Mouse (Mus musculus) hindbrain, postnatal 0 days (tissue): ENCODE results near the gene Crtam. TPM values are rescaled to one million over a fixed set of nuclear protein-coding genes. Genes with fewer than 3 reads are reported as not detected.

Experiments
- ATAC-seq: fragments of 200-750 bp; cut with Nextera tagmentation; 2 replicates; pipeline ENCODE4 v1.8.0; 2017; ENCODE audit warnings: mild to moderate bottlenecking, moderate TSS enrichment, moderate library complexity
- DNase-seq: peaks from one replicate; pipeline ENCODE4 v3.0.0-alpha.2; 2015; ENCODE audit warnings: low spot score
- H3K27ac ChIP-seq: fragments of 300-500 bp; sonication (generic); 2 replicates; pipeline ENCODE4 v1.5.1; 2014; ENCODE audit warnings: mild to moderate bottlenecking
- H3K27me3 ChIP-seq: fragments of 300-500 bp; sonication (generic); 2 replicates; pipeline ENCODE4 v1.6.1; 2014; ENCODE audit warnings: low read length, mixed read lengths; ENCODE audit not compliant: insufficient read depth
- H3K36me3 ChIP-seq: fragments of 300-500 bp; sonication (generic); 2 replicates; pipeline ENCODE4 v1.6.1; 2014; ENCODE audit warnings: low read length, mixed read lengths; ENCODE audit not compliant: insufficient read depth
- H3K4me1 ChIP-seq: fragments of 300-500 bp; sonication (generic); 2 replicates; pipeline ENCODE4 v1.6.1; 2014; ENCODE audit warnings: antibody characterized with exemption, low read length, mixed read lengths; ENCODE audit not compliant: insufficient read depth
- H3K4me2 ChIP-seq: fragments of 300-500 bp; sonication (generic); 2 replicates; pipeline ENCODE4 v1.6.1; 2014; ENCODE audit warnings: low read depth, mild to moderate bottlenecking, low read length, moderate library complexity, mixed read lengths
- H3K4me3 ChIP-seq: fragments of 300-500 bp; sonication (generic); 2 replicates; pipeline ENCODE4 v1.5.1; 2014; ENCODE audit warnings: low read length
- H3K9ac ChIP-seq: fragments of 300-500 bp; sonication (generic); replicated peaks from 2 replicates; pipeline ENCODE4 v1.6.1; 2014; ENCODE audit warnings: mild to moderate bottlenecking, low read length, moderate library complexity, mixed read lengths
- H3K9me3 ChIP-seq: fragments of 300-500 bp; sonication (generic); 2 replicates; pipeline ENCODE4 v1.6.1; 2016; ENCODE audit warnings: low read length, mixed read lengths
- CTCF ChIP-seq: IDR thresholded peaks from 2 replicates; pipeline ENCODE4 v1.5.1; 2016; ENCODE audit warnings: antibody characterized with exemption, control low read depth, low read depth
- WGBS: fragments of 180-500 bp; shearing (Covaris S2); extraction: QIAGEN DNeasy Blood & Tissue Kit; methylation state at CpG from one replicate; pipeline ENCODE4 v1.1.7; 2014; 5-methylcytosine and 5-hydroxymethylcytosine counted together
- polyA plus RNA-seq: library from polyadenylated mRNA; unstranded; fragments of >200 nt; fragmentation: Nextera tagmentation; extraction: Ambion mirVana; gene quantifications from 2 replicates; pipeline ENCODE4 v1.2.1, GENCODE M21; 2015
- total RNA-seq: library from RNA; depleted of rRNA; stranded (reverse); fragments of >200 nt; gene quantifications from 2 replicates; pipeline ENCODE4 v1.2.3, GENCODE M21; 2014

Crtam gene
- total and polyA plus RNA-seq, 2 experiments from 2014 or later, result 0.21 to 0.42 TPM

- WGBS, result 25% methylated on average over 18 of the region's 18 CpGs
- TF ChIP-seq CTCF, result no peak
- H3K4me3 ChIP-seq, result no peak overlapping the region
- peak overlapping the region; percentile 11; the same call in 1 of the 2 replicates for H3K4me2 ChIP-seq
- DNase-seq (peak; percentile 61), ATAC-seq (peak; percentile 39)
- peaks cover 12% of the 10 kb centered on the region; the same call in 1 of the 2 replicates for H3K4me1 ChIP-seq
- no peaks in the 10 kb centered on the region for H3K36me3 ChIP-seq
- H3K27ac ChIP-seq, result peak overlapping the region; percentile 59
- H3K9me3 ChIP-seq, result no peaks in the 10 kb centered on the region
- H3K27me3 ChIP-seq, result no peaks in the 10 kb centered on the region
- H3K9ac ChIP-seq, result no peak overlapping the region
Measured at GRCm38 (mm10) chr9:41031590-41032489, 27.4 kb upstream of the Crtam start.

- H3K36me3 ChIP-seq, result peaks cover 6% of the 10 kb centered on the region; the same call in 1 of the 2 replicates
- peaks cover 12% of the 10 kb centered on the region; the same call in 1 of the 2 replicates for H3K4me1 ChIP-seq
- H3K9me3 ChIP-seq, result no peaks in the 10 kb centered on the region
- H3K27me3 ChIP-seq, result no peaks in the 10 kb centered on the region
- ATAC-seq (no peak), DNase-seq (peak; percentile 48)
- no peak overlapping the region for H3K9ac ChIP-seq
- 79% methylated on average over 6 of the region's 6 CpGs for WGBS
- H3K27ac ChIP-seq, result no peak overlapping the region
- no peak overlapping the region for H3K4me2 ChIP-seq
- TF ChIP-seq CTCF, result peak; percentile 51
- no peak overlapping the region for H3K4me3 ChIP-seq
Measured at GRCm38 (mm10) chr9:41029827-41030226, 25.4 kb upstream of the Crtam start.

DNA sequence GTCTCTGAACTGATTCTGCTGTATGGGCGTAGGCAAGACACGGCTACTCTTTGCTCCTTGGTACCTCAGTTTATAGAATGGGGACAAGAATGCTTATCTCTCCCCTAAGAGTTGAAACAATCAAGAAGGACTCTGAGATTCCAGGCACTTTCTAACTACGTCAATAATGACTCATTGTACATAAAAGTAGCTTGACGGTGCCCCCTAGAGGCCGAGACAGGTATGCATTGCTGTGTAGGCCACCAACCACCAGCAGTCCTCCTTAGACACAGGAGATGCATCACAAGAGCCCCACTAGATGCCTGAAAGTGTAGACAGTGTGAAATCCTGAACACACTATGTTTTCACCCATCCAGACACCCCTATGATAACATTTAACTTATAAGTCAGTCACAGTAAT, 24.0 kb upstream of the Crtam start:
- Histone ChIP-seq H3K9me3 (no peaks in the 10 kb centered on the region), H3K9ac (no peak overlapping the region), H3K36me3 (peaks cover 17% of the 10 kb centered on the region; the same call in 1 of the 2 replicates), H3K4me1 (peaks cover 12% of the 10 kb centered on the region; the same call in 1 of the 2 replicates), H3K4me3 (no peak overlapping the region), H3K4me2 (no peak overlapping the region), H3K27ac (no peak overlapping the region), H3K27me3 (no peaks in the 10 kb centered on the region)
- DNase-seq, result peak; percentile 80
- peak; percentile 79 for TF ChIP-seq CTCF
- whole genome bisulfite sequencing, result 48% methylated on average over 5 of the region's 5 CpGs
- peak; percentile 50; the same call in 1 of the 2 replicates for ATAC-seq

- Histone ChIP-seq H3K9ac (no peak overlapping the region), H3K36me3 (peaks cover 35% of the 10 kb centered on the region; the same call in 1 of the 2 replicates), H3K4me1 (no peaks in the 10 kb centered on the region), H3K4me3 (no peak overlapping the region), H3K9me3 (no peaks in the 10 kb centered on the region), H3K27me3 (no peaks in the 10 kb centered on the region), H3K4me2 (no peak overlapping the region), H3K27ac (no peak overlapping the region)
- TF ChIP-seq CTCF, result no peak
- ATAC-seq, result no peak
- no peak for DNase-seq
- 77% methylated on average over 3 of the region's 3 CpGs for WGBS
Measured at GRCm38 (mm10) chr9:41021690-41022089, 17.3 kb upstream of the Crtam start.

DNA sequence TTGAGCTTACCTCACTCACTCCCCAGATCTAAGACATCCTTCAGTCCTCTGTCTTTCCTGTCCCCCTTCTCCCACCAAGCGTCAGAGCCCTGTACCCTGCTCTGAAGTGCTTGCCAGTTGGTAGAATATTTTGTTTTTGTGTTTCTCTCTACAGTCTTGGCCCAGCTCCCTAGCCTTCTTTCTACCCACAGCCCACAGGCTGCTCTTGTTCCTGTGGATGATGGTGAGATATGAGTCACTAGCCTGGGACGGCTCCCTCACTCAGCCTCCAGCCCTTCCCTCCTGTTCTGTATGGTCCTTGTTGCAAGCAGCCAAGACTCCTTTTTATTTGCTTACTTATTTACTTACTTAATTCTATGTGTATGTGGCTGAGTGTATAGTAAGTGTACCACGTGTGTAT, 16.1 kb upstream of the Crtam start:
- Histone ChIP-seq H3K4me3 (no peak overlapping the region), H3K4me2 (no peak overlapping the region), H3K36me3 (peaks cover 38% of the 10 kb centered on the region; the same call in 1 of the 2 replicates), H3K27ac (no peak overlapping the region), H3K27me3 (no peaks in the 10 kb centered on the region), H3K4me1 (no peaks in the 10 kb centered on the region), H3K9me3 (no peaks in the 10 kb centered on the region), H3K9ac (no peak overlapping the region)
- no peak for ATAC-seq
- no peak for TF ChIP-seq CTCF
- whole genome bisulfite sequencing, result 84% methylated on average over 3 of the region's 3 CpGs
- no peak for DNase-seq

DNA sequence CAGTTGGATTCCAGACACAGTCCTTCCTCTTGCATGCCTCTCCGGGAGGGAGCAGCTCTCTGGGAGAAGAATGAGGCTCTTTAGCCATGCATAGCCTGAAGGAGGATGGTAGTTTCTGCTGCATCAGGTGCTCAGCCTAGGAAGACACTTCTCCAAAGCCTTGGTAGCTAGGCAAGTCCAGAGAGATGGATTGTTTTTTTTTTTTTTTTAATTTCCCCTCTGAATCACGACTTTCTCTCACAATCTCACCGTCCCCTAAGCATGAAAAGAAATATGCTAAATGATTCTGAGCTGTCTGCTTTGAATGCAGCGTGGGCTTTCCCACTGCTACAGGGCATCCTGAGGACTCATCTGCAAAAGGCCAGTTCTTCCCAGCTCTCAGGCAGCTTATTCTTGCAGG, 10.1 kb upstream of the Crtam start:
- H3K4me1 ChIP-seq, result peaks cover 6% of the 10 kb centered on the region; the same call in 1 of the 2 replicates
- ATAC-seq, result no peak
- no peak overlapping the region for H3K4me2 ChIP-seq
- peak; percentile 20 for DNase-seq
- peak overlapping the region; percentile 54; the same call in 1 of the 2 replicates for H3K27ac ChIP-seq
- H3K27me3 ChIP-seq, result no peaks in the 10 kb centered on the region
- no peaks in the 10 kb centered on the region for H3K9me3 ChIP-seq
- no peak for TF ChIP-seq CTCF
- no peak overlapping the region for H3K4me3 ChIP-seq
- no peak overlapping the region for H3K9ac ChIP-seq
- 25% methylated on average over 4 of the region's 4 CpGs for WGBS
- peaks cover 7% of the 10 kb centered on the region; the same call in 1 of the 2 replicates for H3K36me3 ChIP-seq
